Mouse (Mus musculus): ENCODE results near the gene Smpdl3a.

The Smpdl3a gene

GRCm38 (mm10) chr10:57794018-57794417 is at the start of gene Smpdl3a:
Gene Smpdl3a, plus strand, starts transcription at chr10:57794335.
- no peak for DNase-seq

GRCm38 (mm10) chr10:57745452-57745851 is 48.7 kb upstream of the Smpdl3a start:
- DNase-seq: no peak

- no peak for DNase-seq
Measured at GRCm38 (mm10) chr10:57747127-57747526, 47.0 kb upstream of the Smpdl3a start.

DNA sequence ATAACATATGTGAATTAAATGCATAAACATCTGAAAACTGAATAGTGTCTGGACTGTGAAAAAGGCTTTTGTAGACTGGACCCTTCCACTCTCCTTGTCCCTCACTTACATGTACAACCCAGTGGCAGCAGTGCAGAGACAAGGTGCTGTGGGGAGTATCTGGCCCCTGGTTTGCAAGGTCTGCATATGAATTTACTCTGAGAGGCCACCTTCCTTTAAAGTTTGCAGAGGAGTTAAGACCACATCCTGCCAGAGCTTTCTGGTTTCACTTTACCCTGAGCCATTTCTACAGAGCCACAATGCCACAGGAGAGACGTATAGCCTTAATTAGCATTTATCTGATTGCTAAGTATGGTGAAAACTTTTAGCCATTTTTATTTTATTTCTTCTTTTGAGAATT is 40.8 kb upstream of the Smpdl3a start:
- DNase-seq: no peak

- DNase-seq: no peak
Measured at GRCm38 (mm10) chr10:57755201-57755736, 38.9 kb upstream of the Smpdl3a start.

DNA sequence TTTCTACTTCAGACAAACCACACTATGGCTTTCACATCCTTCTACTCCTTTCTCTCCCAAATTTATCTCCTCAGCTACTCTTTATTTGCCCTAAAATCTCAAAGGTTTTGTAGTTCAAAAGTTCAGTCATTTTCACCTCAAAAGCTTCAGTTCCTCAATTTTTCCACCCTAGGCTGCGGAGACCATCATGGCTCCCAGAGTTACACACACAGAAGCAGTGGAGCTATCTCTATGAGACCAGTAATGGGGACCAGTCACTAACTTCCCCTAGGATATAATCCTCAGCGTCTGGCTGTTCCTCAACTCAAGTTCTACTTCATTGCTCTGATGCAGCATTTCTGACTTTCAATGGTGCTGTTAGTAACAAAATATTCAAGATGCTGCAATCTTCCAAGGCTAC is 35.1 kb upstream of the Smpdl3a start:
- DNase-seq: no peak

DNA sequence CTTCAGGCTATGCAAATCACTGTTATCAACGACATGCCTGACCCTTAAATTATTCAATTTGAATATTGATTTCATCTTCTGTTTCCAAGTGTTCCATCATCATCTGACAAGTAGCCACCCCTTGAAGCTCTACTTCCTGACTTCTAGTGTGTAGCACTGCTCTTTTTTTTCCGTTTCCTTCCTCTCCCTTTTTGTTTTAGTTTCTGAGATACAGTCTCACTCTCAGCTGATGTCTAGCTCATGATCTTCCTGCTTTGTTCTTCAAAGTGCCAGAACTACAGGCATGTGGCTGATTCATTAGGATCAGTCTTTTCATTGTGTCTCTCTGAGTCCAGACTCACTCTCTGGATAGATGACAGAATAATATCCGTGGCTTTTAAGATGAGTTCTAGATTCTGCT is 33.4 kb upstream of the Smpdl3a start:
- DNase-seq: no peak

DNA sequence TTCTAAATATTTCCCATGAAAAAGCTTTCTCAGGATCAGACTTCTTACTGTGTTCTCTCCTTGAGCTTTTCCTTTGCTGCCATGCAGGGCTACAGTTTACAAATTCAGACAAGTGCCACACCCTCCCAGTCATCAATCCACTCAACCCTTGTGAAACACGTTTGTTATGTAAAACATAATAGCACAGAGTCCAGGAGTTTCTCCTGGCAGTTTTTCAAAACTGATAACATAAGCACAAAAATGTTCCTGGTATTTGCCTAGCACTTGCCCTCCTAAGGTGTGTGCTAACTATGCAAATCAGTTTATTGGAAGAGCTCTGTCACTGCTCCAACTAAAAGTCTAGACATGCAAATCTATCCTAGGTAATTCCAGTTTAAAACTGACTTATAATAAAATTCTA is 31.1 kb upstream of the Smpdl3a start:
- no peak for DNase-seq

- no peak for DNase-seq
Measured at GRCm38 (mm10) chr10:57783289-57784130, 10.6 kb upstream of the Smpdl3a start.

DNA sequence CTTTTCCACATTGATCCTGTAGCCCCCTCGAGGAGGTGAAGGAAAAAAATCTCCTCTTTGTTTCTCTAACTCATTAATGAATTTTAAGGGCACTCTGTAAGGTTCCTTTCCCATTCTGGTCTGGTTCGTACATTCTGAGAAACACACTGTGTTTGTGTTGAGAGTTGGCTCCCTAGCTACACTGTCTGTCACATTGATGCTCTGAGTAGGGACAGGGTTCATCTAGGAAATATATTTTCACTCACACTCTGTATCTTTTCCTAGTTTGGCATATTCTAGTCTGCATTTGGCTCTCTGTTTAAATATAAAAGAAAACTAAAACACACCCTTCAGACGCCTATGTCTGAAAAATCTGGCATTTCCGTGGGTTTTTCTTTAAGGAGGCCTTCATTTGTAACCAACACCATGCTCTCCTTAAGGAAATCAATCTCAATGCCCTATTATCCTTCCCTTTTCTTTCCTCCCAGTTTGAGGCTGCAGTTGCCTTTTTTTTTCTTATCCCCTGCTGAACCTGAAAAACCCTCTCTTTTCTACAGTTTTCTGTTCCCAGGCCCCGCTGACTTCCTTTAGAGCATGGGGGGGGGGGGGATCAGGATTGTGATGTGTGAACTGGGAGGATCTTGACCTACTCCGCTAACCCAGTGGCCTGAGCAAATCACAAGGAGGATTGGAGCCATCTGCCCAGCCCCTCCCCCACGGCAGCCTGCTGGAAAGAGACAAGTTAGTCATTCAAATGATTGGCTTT is 9.8 kb upstream of the Smpdl3a start:
- peak; percentile 61 for DNase-seq

DNA sequence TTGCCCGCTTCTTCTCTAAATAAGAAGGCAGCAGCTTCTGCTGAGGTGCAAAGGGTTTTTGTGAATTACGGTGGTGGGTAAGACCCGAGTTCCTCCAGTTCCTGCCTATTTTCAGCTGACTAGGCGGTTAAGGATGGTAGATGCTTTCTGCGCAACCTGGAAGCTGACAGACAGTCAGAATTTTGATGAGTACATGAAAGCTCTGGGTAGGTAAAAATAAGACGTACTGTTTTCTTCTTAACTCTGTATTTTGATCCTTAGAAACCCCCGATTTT is 9.3 kb upstream of the Smpdl3a start, which contains the start of gene Fabp7:
Gene Fabp7, plus strand, starts transcription at position 6 of the 275 bp plus-strand sequence.
- no peak for DNase-seq

GRCm38 (mm10) chr10:57785552-57785951 is 8.6 kb upstream of the Smpdl3a start:
- DNase-seq: no peak

DNA sequence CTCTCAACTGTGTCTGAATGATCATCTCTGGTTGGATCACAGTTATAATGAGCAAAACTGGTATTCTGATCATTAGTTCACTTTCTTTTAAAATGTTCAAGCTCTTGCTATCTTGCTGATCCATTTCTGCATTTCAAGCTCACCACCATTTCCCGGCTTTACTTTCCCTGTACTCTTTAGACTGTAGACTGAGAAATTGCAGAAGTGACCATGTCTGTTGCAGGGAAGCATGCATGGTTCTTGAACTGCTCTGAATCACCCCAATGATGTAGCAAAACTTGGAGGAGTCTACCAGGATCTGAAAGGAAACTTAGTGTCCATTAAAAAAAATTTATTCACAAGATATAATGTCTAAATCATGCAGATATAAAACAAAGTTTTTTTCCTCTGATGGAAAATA is 1.2 kb upstream of the Smpdl3a start:
- DNase-seq: no peak

- DNase-seq: peak; percentile 57
Measured at GRCm38 (mm10) chr10:57794491-57795461, 641 bp downstream of the Smpdl3a start.

GRCm38 (mm10) chr10:57795542-57795941 is 1.4 kb downstream of the Smpdl3a start:
- DNase-seq: no peak

DNA sequence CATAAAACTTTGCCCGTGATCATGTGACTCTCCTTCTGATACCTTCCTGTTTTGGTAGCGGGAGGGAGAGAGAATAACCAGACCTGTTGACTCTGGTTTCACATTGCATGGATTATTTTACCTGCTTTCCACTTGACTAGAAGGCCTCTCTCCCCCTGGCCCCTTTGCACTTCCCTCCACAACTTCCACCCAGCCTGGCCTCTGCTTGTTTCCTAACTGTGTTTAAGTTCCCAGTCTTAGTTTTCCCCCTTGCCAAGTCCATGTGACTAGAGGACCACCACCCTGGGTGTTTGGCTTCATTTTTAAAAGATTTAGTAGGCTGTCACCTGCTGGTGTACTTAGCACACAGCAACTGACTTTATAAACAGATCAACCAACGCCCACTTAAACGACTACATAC is 1.9 kb downstream of the Smpdl3a start:
- peak; percentile 8 for DNase-seq

- no peak for DNase-seq
Measured at GRCm38 (mm10) chr10:57799486-57799885, 5.4 kb downstream of the Smpdl3a start.

- DNase-seq: peak; percentile 71
Measured at GRCm38 (mm10) chr10:57807754-57808153, 13.6 kb downstream of the Smpdl3a start.

- DNase-seq: no peak
Measured at GRCm38 (mm10) chr10:57812161-57812856, 18.2 kb downstream of the Smpdl3a start.

DNA sequence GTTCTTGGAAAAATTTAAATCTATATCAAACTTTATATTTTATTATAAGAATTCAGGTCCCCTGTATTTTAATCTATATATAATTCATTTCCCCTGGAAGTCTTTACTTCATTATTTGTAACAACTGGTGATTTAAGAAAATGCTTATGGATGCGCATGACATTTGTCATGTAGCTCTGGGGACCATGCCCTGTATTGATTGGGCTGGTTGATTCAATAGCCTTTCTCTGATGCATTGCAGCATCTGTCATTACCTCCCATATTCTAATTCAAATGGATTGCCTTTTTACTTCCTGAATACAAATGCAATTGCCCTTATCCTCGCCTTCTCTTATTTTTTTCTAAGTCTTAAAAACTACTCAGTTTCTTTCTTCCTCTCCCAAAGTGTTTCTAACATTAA is 20.2 kb downstream of the Smpdl3a start:
- no peak for DNase-seq

DNA sequence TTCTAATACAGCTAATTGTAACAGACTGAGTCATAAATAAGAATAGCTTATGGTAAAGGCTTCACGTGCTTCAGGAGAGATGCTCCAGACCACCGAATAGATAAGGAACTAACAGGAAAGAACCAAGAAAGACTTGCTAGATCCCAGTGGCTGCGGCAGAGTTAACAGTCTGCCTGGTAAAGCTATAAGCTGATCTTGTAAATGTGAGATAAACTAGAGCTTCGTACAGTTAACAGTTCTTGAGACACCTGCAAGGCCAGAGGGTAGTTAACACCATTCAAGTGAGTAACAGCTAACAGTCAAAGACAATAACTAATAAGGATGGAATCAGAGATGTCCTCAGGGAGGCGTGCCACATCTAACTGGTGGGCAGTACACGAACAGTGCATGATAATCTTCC is 21.7 kb downstream of the Smpdl3a start:
- DNase-seq: no peak

- DNase-seq: no peak
Measured at GRCm38 (mm10) chr10:57819209-57819608, 25.1 kb downstream of the Smpdl3a start.

All from liver (tissue).